Mouse (Mus musculus): ENCODE measurements around the gene Chit1.

- TF ChIP-seq ZC3H11A (IDR thresholded peaks at IDR 0.05; ENCODE audit: borderline replicate concordance, low read depth, low read length) (no peak), MAFK (IDR thresholded peaks at IDR 0.05; ENCODE audit: insufficient read depth, low read depth, low read length) (no peak), HCFC1 (IDR thresholded peaks at IDR 0.05; ENCODE audit: borderline replicate concordance, insufficient read depth, low read length) (no peak), ZNF384 (IDR thresholded peaks at IDR 0.05; ENCODE audit: low read depth, low read length) (no peak), CHD2 (IDR thresholded peaks at IDR 0.05; ENCODE audit: low read depth, low read length) (no peak)
These were observed 31.3 kb downstream of the Chit1 start for GRCm38 (mm10) chr1:134142363-134142794.
